Mouse (Mus musculus): ENCODE results near the gene Ccdc155. TPM values are rescaled to one million over a fixed set of nuclear protein-coding genes. Genes with fewer than 3 reads are reported as not detected.

Gene Ccdc155
- total RNA-seq, 1 experiment = 2.4 TPM

DNA sequence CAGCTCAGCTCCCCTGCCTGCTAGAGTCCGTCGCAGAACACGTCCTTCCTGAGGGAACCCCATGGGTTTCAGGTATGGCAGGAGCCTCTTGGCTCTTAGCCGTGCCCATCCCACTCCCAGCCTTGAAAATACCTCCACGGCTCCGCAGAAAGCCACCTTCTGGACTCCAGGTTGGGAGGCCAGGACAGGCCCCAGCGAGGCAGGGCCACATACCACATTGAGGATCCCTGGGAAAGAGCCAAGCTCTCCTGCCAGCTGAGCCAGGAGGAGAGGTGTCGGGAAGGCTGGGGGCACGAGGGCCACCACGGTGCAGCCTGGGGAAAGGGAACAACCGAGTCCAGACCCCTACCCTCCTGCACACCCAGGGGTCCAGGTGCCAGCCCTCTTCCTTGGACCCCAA lies 57.4 kb downstream of the Ccdc155 start:
- Histone ChIP-seq H3K9me3 (ENCODE audit: control insufficient read depth, insufficient read depth, low read depth, low read length) (no peaks in the 10 kb centered on the region), H3K36me3 (ENCODE audit: control insufficient read depth, insufficient read depth, low read length, poor library complexity, severe bottlenecking) (peaks cover 34% of the 10 kb centered on the region), H3K9ac (ENCODE audit: insufficient read depth, low read depth, low read length, poor library complexity, severe bottlenecking) (no peak overlapping the region), H3K4me3 (ENCODE audit: insufficient read depth in 1 of 2, low read depth in 1 of 2, low read length in 2 of 2, poor library complexity in 1 of 2, severe bottlenecking in 1 of 2) (no peak overlapping the region), H3K27ac (ENCODE audit: insufficient read depth, low read depth, low read length, poor library complexity, severe bottlenecking) (no peak overlapping the region), H3K4me1 (ENCODE audit: control insufficient read depth in 2 of 2, insufficient read depth in 2 of 2, low read length in 2 of 2, poor library complexity in 1 of 2) (peaks cover 2 to 3% of the 10 kb centered on the region in 2 experiments; a peak in 2 of 4 replicates)
- no peak for DNase-seq (ENCODE audit: low read depth, low spot score)
- in situ Hi-C loops (cut with MboI; ENCODE audit: low sequenced_read_pairs in 2 of 2, unreplicated experiment in 2 of 2) = no loop called here
- TF ChIP-seq ZC3H11A (IDR thresholded peaks at IDR 0.05; ENCODE audit: borderline replicate concordance, low read depth, low read length) = no peak
- TF ChIP-seq MAFK (IDR thresholded peaks at IDR 0.05; ENCODE audit: insufficient read depth, low read depth, low read length) = no peak
- no peak for TF ChIP-seq HCFC1 (IDR thresholded peaks at IDR 0.05; ENCODE audit: borderline replicate concordance, insufficient read depth, low read length)
- TF ChIP-seq ZNF384 (IDR thresholded peaks at IDR 0.05; ENCODE audit: low read depth, low read length) = no peak
- TF ChIP-seq CHD2 (IDR thresholded peaks at IDR 0.05; ENCODE audit: low read depth, low read length) = no peak

- Histone ChIP-seq H3K4me3 (ENCODE audit: insufficient read depth in 1 of 2, low read depth in 1 of 2, low read length in 2 of 2, poor library complexity in 1 of 2, severe bottlenecking in 1 of 2) (no peak overlapping the region), H3K27ac (ENCODE audit: insufficient read depth, low read depth, low read length, poor library complexity, severe bottlenecking) (no peak overlapping the region), H3K36me3 (ENCODE audit: control insufficient read depth, insufficient read depth, low read length, poor library complexity, severe bottlenecking) (peaks cover 44% of the 10 kb centered on the region), H3K9me3 (ENCODE audit: control insufficient read depth, insufficient read depth, low read depth, low read length) (no peaks in the 10 kb centered on the region), H3K4me1 (ENCODE audit: control insufficient read depth in 2 of 2, insufficient read depth in 2 of 2, low read length in 2 of 2, poor library complexity in 1 of 2) (peaks cover 0 to under 1% of the 10 kb centered on the region in 2 experiments; a peak in 2 of 4 replicates), H3K9ac (ENCODE audit: insufficient read depth, low read depth, low read length, poor library complexity, severe bottlenecking) (no peak overlapping the region)
- in situ Hi-C loops (cut with MboI; ENCODE audit: low sequenced_read_pairs in 2 of 2, unreplicated experiment in 2 of 2) = no loop called here
- TF ChIP-seq HCFC1 (IDR thresholded peaks at IDR 0.05; ENCODE audit: borderline replicate concordance, insufficient read depth, low read length) (no peak), CHD2 (IDR thresholded peaks at IDR 0.05; ENCODE audit: low read depth, low read length) (no peak), MAFK (IDR thresholded peaks at IDR 0.05; ENCODE audit: insufficient read depth, low read depth, low read length) (no peak), ZC3H11A (IDR thresholded peaks at IDR 0.05; ENCODE audit: borderline replicate concordance, low read depth, low read length) (no peak), ZNF384 (IDR thresholded peaks at IDR 0.05; ENCODE audit: low read depth, low read length) (no peak)
- no peak for DNase-seq (ENCODE audit: low read depth, low spot score)
Observed at GRCm38 (mm10) chr7:45145460-45145859, 59.2 kb downstream of the Ccdc155 start.

GRCm38 (mm10) chr7:45144368-45145174 lies 60.1 kb downstream of the Ccdc155 start:
- Histone ChIP-seq H3K9me3 (ENCODE audit: control insufficient read depth, insufficient read depth, low read depth, low read length) (no peaks in the 10 kb centered on the region), H3K9ac (ENCODE audit: insufficient read depth, low read depth, low read length, poor library complexity, severe bottlenecking) (no peak overlapping the region), H3K4me3 (ENCODE audit: insufficient read depth in 1 of 2, low read depth in 1 of 2, low read length in 2 of 2, poor library complexity in 1 of 2, severe bottlenecking in 1 of 2) (no peak overlapping the region), H3K27ac (ENCODE audit: insufficient read depth, low read depth, low read length, poor library complexity, severe bottlenecking) (no peak overlapping the region), H3K36me3 (ENCODE audit: control insufficient read depth, insufficient read depth, low read length, poor library complexity, severe bottlenecking) (peaks cover 44% of the 10 kb centered on the region), H3K4me1 (ENCODE audit: control insufficient read depth in 2 of 2, insufficient read depth in 2 of 2, low read length in 2 of 2, poor library complexity in 1 of 2) (peaks cover 0 to 3% of the 10 kb centered on the region in 2 experiments; a peak in 1 of 4 replicates)
- no peak for TF ChIP-seq MAFK (IDR thresholded peaks at IDR 0.05; ENCODE audit: insufficient read depth, low read depth, low read length)
- TF ChIP-seq ZC3H11A (IDR thresholded peaks at IDR 0.05; ENCODE audit: borderline replicate concordance, low read depth, low read length) = no peak
- DNase-seq (ENCODE audit: low read depth, low spot score) = no peak
- in situ Hi-C loops (cut with MboI; ENCODE audit: low sequenced_read_pairs in 2 of 2, unreplicated experiment in 2 of 2) = no loop called here

DNA sequence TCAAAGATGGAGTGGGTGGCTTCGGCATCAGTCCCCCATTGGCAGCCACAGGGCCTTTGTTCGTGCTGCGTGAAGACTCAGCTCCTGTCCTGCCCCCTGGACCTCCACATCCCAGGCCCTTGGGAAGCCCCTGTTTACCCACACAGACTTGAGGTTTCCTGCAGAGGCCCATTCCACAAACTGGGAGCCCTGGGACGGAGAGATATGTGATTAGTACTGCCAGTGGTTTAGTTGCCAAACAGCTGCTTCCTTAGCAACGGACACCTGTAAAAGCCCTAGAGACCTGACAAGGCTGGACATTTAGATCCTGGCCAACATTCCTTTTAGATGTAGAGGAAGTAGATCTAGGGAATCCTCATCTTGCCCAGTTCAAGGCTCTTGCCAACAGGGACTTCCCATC lies 62.8 kb downstream of the Ccdc155 start:
- TF ChIP-seq HCFC1 (IDR thresholded peaks at IDR 0.05; ENCODE audit: borderline replicate concordance, insufficient read depth, low read length) (no peak), MAFK (IDR thresholded peaks at IDR 0.05; ENCODE audit: insufficient read depth, low read depth, low read length) (no peak), ZC3H11A (IDR thresholded peaks at IDR 0.05; ENCODE audit: borderline replicate concordance, low read depth, low read length) (no peak), CHD2 (IDR thresholded peaks at IDR 0.05; ENCODE audit: low read depth, low read length) (no peak), ZNF384 (IDR thresholded peaks at IDR 0.05; ENCODE audit: low read depth, low read length) (no peak)
- Histone ChIP-seq H3K9ac (ENCODE audit: insufficient read depth, low read depth, low read length, poor library complexity, severe bottlenecking) (no peak overlapping the region), H3K27ac (ENCODE audit: insufficient read depth, low read depth, low read length, poor library complexity, severe bottlenecking) (no peak overlapping the region), H3K9me3 (ENCODE audit: control insufficient read depth, insufficient read depth, low read depth, low read length) (no peaks in the 10 kb centered on the region), H3K4me1 (ENCODE audit: control insufficient read depth in 2 of 2, insufficient read depth in 2 of 2, low read length in 2 of 2, poor library complexity in 1 of 2) (peaks cover 0 to 4% of the 10 kb centered on the region in 2 experiments; a peak in 1 of 4 replicates), H3K36me3 (ENCODE audit: control insufficient read depth, insufficient read depth, low read length, poor library complexity, severe bottlenecking) (peaks cover 36% of the 10 kb centered on the region), H3K4me3 (ENCODE audit: insufficient read depth in 1 of 2, low read depth in 1 of 2, low read length in 2 of 2, poor library complexity in 1 of 2, severe bottlenecking in 1 of 2) (no peak overlapping the region)
- DNase-seq (ENCODE audit: low read depth, low spot score) = no peak
- in situ Hi-C loops (cut with MboI; ENCODE audit: low sequenced_read_pairs in 2 of 2, unreplicated experiment in 2 of 2) = no loop called here

Data from ES-E14 (cell line).